ENCODE assay signal across 30 mouse cellular contexts in genomic region chr7:46394933-46395332, GRCm38 (mm10). TPM values are rescaled to one million over a fixed set of nuclear protein-coding genes. Genes with fewer than 3 reads are reported as not detected.
"Had no signal": no experiment of that assay in that cellular context is flagged by ENCODE, and none has a peak within 500 bp of the region (broad histone marks: within the 10 kb centered on the region; RNA-seq: fewer than 3 reads in every experiment).

No protein-coding gene starts in this region.

- H3K27ac ChIP-seq: heart, embryonic 10.5 days; heart, embryonic 13.5 days; heart, embryonic 15.5 days; hindbrain, embryonic 13.5 days; hindbrain, postnatal 0 days; kidney, embryonic 15.5 days; kidney, postnatal 0 days; layer of hippocampus, adult 2 months; left cerebral cortex, adult 2 months; limb, embryonic 13.5 days; limb, embryonic 15.5 days; liver, embryonic 12.5 days; liver, embryonic 14.5 days had no signal

- H3K9me3 ChIP-seq: heart, embryonic 10.5 days; heart, embryonic 13.5 days; heart, embryonic 15.5 days; hindbrain, embryonic 13.5 days; hindbrain, embryonic 15.5 days; kidney, embryonic 15.5 days; limb, embryonic 13.5 days; limb, embryonic 15.5 days; liver, embryonic 12.5 days had no signal

- H3K9ac ChIP-seq: heart, embryonic 13.5 days; heart, embryonic 15.5 days; hindbrain, embryonic 13.5 days; hindbrain, embryonic 15.5 days; kidney, embryonic 15.5 days; limb, embryonic 13.5 days; limb, embryonic 15.5 days; liver, embryonic 12.5 days; liver, embryonic 14.5 days had no signal

- H3K4me3 ChIP-seq: heart, embryonic 10.5 days; heart, embryonic 13.5 days; heart, embryonic 15.5 days; kidney, embryonic 15.5 days; layer of hippocampus, adult 2 months; left cerebral cortex, adult 2 months; liver, embryonic 12.5 days had no signal

- ATAC-seq: hindbrain, postnatal 0 days; intestine, embryonic 16.5 days; liver, embryonic 12.5 days had no signal

- H3K4me2 ChIP-seq: heart, embryonic 15.5 days; liver, embryonic 12.5 days had no signal

- DNase-seq: gastrocnemius, postnatal 10 days; gastrocnemius, postnatal 25 days; heart, adult 18-20 months; heart, postnatal 14 days; heart, postnatal 36 days; kidney, adult 11 months; kidney, adult 2 months; kidney, adult 9 months; kidney, postnatal 25 days; kidney, postnatal 4 days; left cerebral cortex, postnatal 4 days; lung, adult 18-20 months had no signal

- H3K36me3 ChIP-seq: heart, embryonic 10.5 days; heart, embryonic 13.5 days; heart, embryonic 15.5 days; hindbrain, embryonic 13.5 days; hindbrain, embryonic 15.5 days; kidney, embryonic 15.5 days; limb, embryonic 13.5 days; limb, embryonic 15.5 days; liver, embryonic 12.5 days had no signal

RNA-seq across cellular contexts. Expression of gene Kcnc1, which starts 1.4 kb away (rescaled TPM):
- polyA plus RNA-seq: heart, embryonic 15.5 days; heart, postnatal 0 days; liver, adult 2 months had no signal

RNA-seq across cellular contexts. Expression of gene Myod1, which starts 18.7 kb away (rescaled TPM):
- polyA plus RNA-seq: heart, postnatal 0 days; intestine, embryonic 14.5 days; kidney, postnatal 0 days; liver, adult 2 months had no signal
